Mouse (Mus musculus) natural killer cell, adult 2 months (primary cell): ENCODE data around the gene Tmem252.
A peak's percentile ranks its signal among the peaks of the same experiment; 100 is the strongest.

Experiments used
- DNase-seq, 2 experiments: peaks; one replicate each; pipeline ENCODE4 v3.0.0; 2022; ENCODE audit warnings: low spot score in 2 of 2

Tmem252 gene

GRCm38 (mm10) chr19:24673762-24674161, at the start of gene Tmem252:
Tmem252 (plus strand) TSS chr19:24674008.
- no peak for DNase-seq

- no peak for DNase-seq
These were observed 45.8 kb upstream of the Tmem252 start for GRCm38 (mm10) chr19:24628049-24628448.

GRCm38 (mm10) chr19:24633008-24633407, 40.8 kb upstream of the Tmem252 start:
- DNase-seq = no peak

- DNase-seq = peak; percentile 46 to 75
These were observed 39.2 kb upstream of the Tmem252 start for GRCm38 (mm10) chr19:24634602-24635001.

GRCm38 (mm10) chr19:24636616-24637015, 37.2 kb upstream of the Tmem252 start:
- DNase-seq = no peak

GRCm38 (mm10) chr19:24637988-24638387, 35.8 kb upstream of the Tmem252 start:
- no peak for DNase-seq

GRCm38 (mm10) chr19:24640982-24641381, 32.8 kb upstream of the Tmem252 start:
- no peak for DNase-seq

GRCm38 (mm10) chr19:24644971-24645370, 28.8 kb upstream of the Tmem252 start:
- no peak for DNase-seq

GRCm38 (mm10) chr19:24646162-24646829, 27.5 kb upstream of the Tmem252 start:
- DNase-seq = peak; percentile 40 to 79

GRCm38 (mm10) chr19:24648016-24648415, 25.8 kb upstream of the Tmem252 start:
- DNase-seq = no peak

GRCm38 (mm10) chr19:24650428-24650827, 23.4 kb upstream of the Tmem252 start:
- no peak for DNase-seq

- no peak for DNase-seq
These were observed 22.2 kb upstream of the Tmem252 start for GRCm38 (mm10) chr19:24651595-24651994.

- DNase-seq = no peak
These were observed 21.3 kb upstream of the Tmem252 start for GRCm38 (mm10) chr19:24652342-24653019.

- DNase-seq = no peak
These were observed 20.5 kb upstream of the Tmem252 start for GRCm38 (mm10) chr19:24653230-24653799.

GRCm38 (mm10) chr19:24656981-24657380, 16.8 kb upstream of the Tmem252 start:
- peak in 1 of 2 experiments; percentile 39 for DNase-seq

- no peak for DNase-seq
These were observed 11.5 kb upstream of the Tmem252 start for GRCm38 (mm10) chr19:24662346-24662745.

GRCm38 (mm10) chr19:24665771-24666170, 8.0 kb upstream of the Tmem252 start:
- no peak for DNase-seq

GRCm38 (mm10) chr19:24667527-24667926, 6.3 kb upstream of the Tmem252 start:
- no peak for DNase-seq

- peak in 1 of 2 experiments; percentile 10 for DNase-seq
These were observed 2.2 kb upstream of the Tmem252 start for GRCm38 (mm10) chr19:24671571-24671970.

- no peak for DNase-seq
These were observed 1.3 kb upstream of the Tmem252 start for GRCm38 (mm10) chr19:24672366-24672960.

GRCm38 (mm10) chr19:24673331-24673730, 477 bp upstream of the Tmem252 start:
- DNase-seq = no peak

GRCm38 (mm10) chr19:24676429-24676828, 2.6 kb downstream of the Tmem252 start:
- DNase-seq = no peak
